Mouse (Mus musculus): ENCODE data around the gene Nkrf. TPM values are rescaled to one million over a fixed set of nuclear protein-coding genes. Genes with fewer than 3 reads are reported as not detected.

Gene Nkrf
- total RNA-seq (2014; rRNA removed) (23.7 and 24.0 TPM in 2 replicates), polyA plus RNA-seq (2015; fragmentation: Nextera tagmentation; extraction: Ambion mirVana) (15.4 and 15.5 TPM in 2 replicates)

DNA sequence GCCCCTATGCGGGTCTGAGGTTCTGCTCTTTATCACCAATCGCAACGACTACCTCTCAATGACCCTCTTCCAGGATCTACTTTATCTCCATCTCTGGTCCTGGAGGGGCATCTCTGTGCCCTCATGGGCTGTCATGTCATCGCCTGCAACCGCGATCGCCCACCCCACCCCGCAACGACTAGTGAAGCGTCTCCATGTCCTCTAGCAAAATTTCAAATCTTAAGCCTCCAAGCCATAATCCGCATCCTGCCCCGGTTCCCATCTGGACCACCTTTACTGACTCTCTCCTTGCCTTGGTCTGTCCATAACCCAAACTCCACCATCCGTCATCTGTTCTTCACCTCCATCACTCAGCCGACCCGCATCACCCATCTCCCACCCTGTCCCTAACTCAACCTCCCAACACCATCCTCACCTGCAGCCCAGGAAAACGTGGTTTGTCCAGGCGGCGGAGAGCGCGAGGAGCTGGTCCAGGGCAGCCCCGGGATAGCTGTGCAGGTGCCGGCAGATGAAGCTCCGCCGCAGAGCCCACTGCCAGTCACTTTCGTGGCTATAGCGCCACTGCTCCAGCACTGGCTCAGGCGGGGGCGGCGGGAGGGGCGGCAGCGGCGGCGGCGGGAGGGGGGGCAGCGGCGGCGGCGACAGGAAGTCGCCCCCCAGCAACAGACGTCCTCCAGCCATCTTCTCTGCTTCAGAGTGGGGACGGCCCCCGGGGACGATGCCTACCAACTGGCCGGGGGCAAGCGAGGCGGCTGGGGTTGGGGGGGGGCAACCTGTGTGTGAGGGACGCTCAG, at the start of gene Nkrf:
TSS of gene Nkrf (minus strand) at position 579 of the 794 bp plus-strand sequence.
- WGBS: 20% methylated on average over 34 of the region's 47 CpGs

DNA sequence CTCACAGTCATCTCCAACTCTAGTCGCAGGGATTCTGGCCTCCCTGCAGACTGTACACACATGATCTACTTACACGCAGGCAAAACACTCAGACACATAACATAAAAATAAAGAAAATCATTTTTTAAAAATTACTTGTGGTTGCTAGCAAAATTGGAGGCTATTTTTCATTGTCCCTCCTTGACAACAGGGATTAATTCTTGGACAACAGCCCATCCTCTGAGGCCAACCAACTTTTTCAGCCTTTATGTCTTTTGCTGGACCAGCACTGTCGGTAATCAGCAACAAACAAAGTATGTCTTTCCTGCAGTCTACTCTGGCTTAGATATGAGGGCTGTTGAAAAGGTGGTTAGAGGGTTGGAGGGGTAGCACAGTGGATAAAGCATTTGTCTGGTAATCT, 38.4 kb upstream of the Nkrf start:
- Histone ChIP-seq H3K9ac (replicated peaks; ENCODE audit: low read length, poor library complexity, severe bottlenecking) (no peak overlapping the region), H3K36me3 (ENCODE audit: insufficient read depth, low read length) (no peaks in the 10 kb centered on the region), H3K9me3 (ENCODE audit: low read length) (no peaks in the 10 kb centered on the region), H3K4me1 (ENCODE audit: insufficient read depth, low read length) (no peaks in the 10 kb centered on the region), H3K4me2 (ENCODE audit: low read depth, low read length, poor library complexity, severe bottlenecking) (no peak overlapping the region), H3K27ac (ENCODE audit: low read depth, low read length) (no peak overlapping the region), H3K27me3 (ENCODE audit: insufficient read depth, low read length) (no peaks in the 10 kb centered on the region), H3K4me3 (ENCODE audit: low read depth, low read length) (no peak overlapping the region)
- WGBS: 92% methylated on average over 3 of the region's 3 CpGs
- no peak for TF ChIP-seq CTCF (IDR thresholded peaks at IDR 0.05)
- ATAC-seq (ENCODE audit: low FRiP score) (no peak), DNase-seq (ENCODE audit: low spot score) (no peak)

More for the DNA sequence above, at the start of gene Nkrf:
- Histone ChIP-seq H3K4me1 (ENCODE audit: insufficient read depth, low read length) (no peaks in the 10 kb centered on the region), H3K9me3 (ENCODE audit: low read length) (no peaks in the 10 kb centered on the region), H3K4me3 (ENCODE audit: low read depth, low read length) (peak within 1 kb of the TSS; percentile 56), H3K27me3 (ENCODE audit: insufficient read depth, low read length) (no peaks in the 10 kb centered on the region), H3K4me2 (ENCODE audit: low read depth, low read length, poor library complexity, severe bottlenecking) (peak within 1 kb of the TSS; percentile 46), H3K9ac (replicated peaks; ENCODE audit: low read length, poor library complexity, severe bottlenecking) (peak within 1 kb of the TSS; percentile 70), H3K36me3 (ENCODE audit: insufficient read depth, low read length) (no peaks in the 10 kb centered on the region), H3K27ac (ENCODE audit: low read depth, low read length) (peak within 1 kb of the TSS; percentile 80)
- ATAC-seq (ENCODE audit: low FRiP score) (peak; percentile 83), DNase-seq (ENCODE audit: low spot score) (peak; percentile 46)
- TF ChIP-seq CTCF (IDR thresholded peaks at IDR 0.05): no peak

DNA sequence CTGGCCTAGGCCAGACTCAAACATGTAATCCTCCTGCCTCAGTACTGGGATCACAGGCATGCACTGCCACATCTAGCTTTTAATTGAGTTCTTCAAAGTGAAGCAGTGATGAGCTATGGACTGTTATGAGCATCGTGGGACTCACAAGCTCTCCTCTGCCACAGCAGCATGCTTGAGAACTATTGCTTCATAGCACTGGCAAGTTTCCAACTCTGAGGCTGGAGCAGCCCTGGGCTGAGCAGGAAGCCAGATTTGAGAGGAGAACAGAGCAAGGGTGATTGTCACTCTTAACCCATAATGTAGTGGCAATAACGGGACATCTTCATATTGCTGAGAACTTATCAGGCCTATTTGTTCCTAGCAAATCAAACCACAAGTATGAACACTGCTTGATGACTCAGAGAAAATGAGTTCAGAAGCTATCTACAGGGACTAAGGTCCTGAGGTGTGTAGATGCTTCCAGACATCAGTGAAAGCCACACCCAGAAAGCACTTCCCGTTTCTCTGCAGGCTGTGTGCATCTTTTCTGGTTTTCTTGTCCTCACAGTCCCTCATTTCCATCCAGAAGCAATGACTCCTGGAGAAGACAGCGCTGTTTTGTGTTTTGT, 37.2 kb upstream of the Nkrf start:
- DNase-seq (ENCODE audit: low spot score) (peak; percentile 44), ATAC-seq (ENCODE audit: low FRiP score) (no peak)
- Histone ChIP-seq H3K27me3 (ENCODE audit: insufficient read depth, low read length) (no peaks in the 10 kb centered on the region), H3K9me3 (ENCODE audit: low read length) (no peaks in the 10 kb centered on the region), H3K4me2 (ENCODE audit: low read depth, low read length, poor library complexity, severe bottlenecking) (no peak overlapping the region), H3K4me1 (ENCODE audit: insufficient read depth, low read length) (no peaks in the 10 kb centered on the region), H3K27ac (ENCODE audit: low read depth, low read length) (no peak overlapping the region), H3K9ac (replicated peaks; ENCODE audit: low read length, poor library complexity, severe bottlenecking) (no peak overlapping the region), H3K36me3 (ENCODE audit: insufficient read depth, low read length) (no peaks in the 10 kb centered on the region), H3K4me3 (ENCODE audit: low read depth, low read length) (no peak overlapping the region)
- TF ChIP-seq CTCF (IDR thresholded peaks at IDR 0.05): no peak
- 79% methylated on average over 4 of the region's 4 CpGs for WGBS

DNA sequence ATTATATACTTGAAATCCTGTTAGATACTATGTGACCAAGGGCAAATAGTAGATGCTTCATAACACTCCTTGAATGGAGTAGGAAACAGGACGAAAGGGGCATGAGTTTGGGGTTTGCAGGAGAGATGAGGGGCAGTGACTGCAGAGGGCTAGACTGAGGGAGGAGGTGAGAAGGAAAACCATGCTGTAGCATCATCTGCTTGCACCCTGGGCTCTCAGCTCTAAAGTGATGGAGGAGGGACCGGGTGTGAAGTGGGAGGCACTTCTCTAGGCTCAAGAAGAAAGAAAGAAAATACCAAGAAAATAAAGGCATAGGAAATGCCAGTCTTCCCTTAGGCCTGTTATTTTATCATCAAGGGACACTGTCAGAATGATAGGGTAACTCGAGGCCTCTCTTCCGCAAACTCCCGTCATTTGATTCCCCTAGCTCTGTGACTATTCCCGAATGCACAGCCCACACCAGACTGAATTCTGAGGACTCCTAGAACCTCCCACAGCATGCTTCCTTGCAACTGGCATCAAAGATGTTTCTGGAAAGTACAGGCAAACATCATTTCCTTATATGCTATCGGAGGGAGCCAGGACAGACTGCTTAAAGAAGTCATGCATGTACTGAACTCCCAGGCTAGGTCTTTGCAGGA, 32.7 kb upstream of the Nkrf start:
- TF ChIP-seq CTCF (IDR thresholded peaks at IDR 0.05): no peak
- ATAC-seq (ENCODE audit: low FRiP score): no peak
- Histone ChIP-seq H3K9me3 (ENCODE audit: low read length) (no peaks in the 10 kb centered on the region), H3K4me2 (ENCODE audit: low read depth, low read length, poor library complexity, severe bottlenecking) (no peak overlapping the region), H3K27ac (ENCODE audit: low read depth, low read length) (no peak overlapping the region), H3K4me1 (ENCODE audit: insufficient read depth, low read length) (no peaks in the 10 kb centered on the region), H3K9ac (replicated peaks; ENCODE audit: low read length, poor library complexity, severe bottlenecking) (no peak overlapping the region), H3K27me3 (ENCODE audit: insufficient read depth, low read length) (no peaks in the 10 kb centered on the region), H3K4me3 (ENCODE audit: low read depth, low read length) (no peak overlapping the region), H3K36me3 (ENCODE audit: insufficient read depth, low read length) (no peaks in the 10 kb centered on the region)
- DNase-seq (ENCODE audit: low spot score): no peak
- 77% methylated on average over 7 of the region's 7 CpGs for whole genome bisulfite sequencing

DNA sequence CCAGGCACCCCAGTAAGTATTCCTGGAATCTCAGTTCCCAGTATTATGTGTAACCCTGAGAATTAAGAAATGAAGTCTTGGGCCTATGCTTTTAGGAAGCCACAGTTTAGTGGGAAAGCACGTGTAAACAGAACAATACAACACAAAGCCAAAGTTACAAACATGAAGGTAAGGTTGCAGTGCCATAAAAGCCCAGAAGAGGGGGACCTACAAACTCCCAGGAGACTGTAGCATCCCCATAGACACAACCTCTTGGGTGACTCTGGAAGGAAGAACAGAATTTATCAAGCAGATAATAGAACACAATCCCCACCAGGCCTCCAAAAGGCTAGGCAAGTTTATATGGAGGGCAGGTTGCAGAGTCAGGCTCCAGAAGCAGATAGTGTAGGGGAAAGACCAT, 27.9 kb upstream of the Nkrf start:
- no peak overlapping the region for H3K4me3 ChIP-seq (ENCODE audit: low read depth, low read length)
- no peaks in the 10 kb centered on the region; the same call in 1 of the 2 replicates for H3K36me3 ChIP-seq (ENCODE audit: insufficient read depth, low read length)
- DNase-seq (ENCODE audit: low spot score) (peak; percentile 2), ATAC-seq (ENCODE audit: low FRiP score) (no peak)
- H3K27ac ChIP-seq (ENCODE audit: low read depth, low read length): no peak overlapping the region
- TF ChIP-seq CTCF (IDR thresholded peaks at IDR 0.05): peak; percentile 55; the same call in 1 of the 2 replicates
- no peak overlapping the region for H3K9ac ChIP-seq (replicated peaks; ENCODE audit: low read length, poor library complexity, severe bottlenecking)
- H3K4me1 ChIP-seq (ENCODE audit: insufficient read depth, low read length): no peaks in the 10 kb centered on the region
- H3K27me3 ChIP-seq (ENCODE audit: insufficient read depth, low read length): no peaks in the 10 kb centered on the region
- 44% methylated on average over 1 of the region's 1 CpGs for WGBS
- H3K9me3 ChIP-seq (ENCODE audit: low read length): no peaks in the 10 kb centered on the region
- H3K4me2 ChIP-seq (ENCODE audit: low read depth, low read length, poor library complexity, severe bottlenecking): no peak overlapping the region

Data from midbrain, postnatal 0 days (tissue).